Mouse (Mus musculus) embryonic facial prominence, embryonic 14.5 days (tissue): Measurements from ENCODE around the gene Bcl7b. TPM values are rescaled to one million over a fixed set of nuclear protein-coding genes. Genes with fewer than 3 reads are reported as not detected.

ENCODE experiments used
- ATAC-seq: fragments of 200-750 bp; cut with Nextera tagmentation; 2 replicates; pipeline ENCODE4 v1.8.0; 2017; ENCODE audit warnings: low read depth, moderate number of reproducible peaks, moderate TSS enrichment
- DNase-seq: peaks from one replicate; pipeline ENCODE4 v3.0.0-alpha.2; 2015; ENCODE audit warnings: low spot score
- H3K27ac ChIP-seq: fragments of 300-500 bp; sonication (generic); replicated peaks from 2 replicates; pipeline ENCODE4 v1.5.1; 2014; ENCODE audit warnings: low read depth, mild to moderate bottlenecking, low read length, moderate library complexity
- H3K27me3 ChIP-seq: fragments of 300-500 bp; sonication (generic); replicated peaks from 2 replicates; pipeline ENCODE4 v1.6.1; 2014; ENCODE audit warnings: low read length; ENCODE audit not compliant: control insufficient read depth, insufficient read depth
- H3K36me3 ChIP-seq: fragments of 300-500 bp; sonication (generic); 2 replicates; pipeline ENCODE4 v1.6.1; 2014; ENCODE audit warnings: low read length, mixed read lengths; ENCODE audit not compliant: control insufficient read depth, insufficient read depth
- H3K4me1 ChIP-seq: fragments of 300-500 bp; sonication (generic); 2 replicates; pipeline ENCODE4 v1.6.1; 2014; ENCODE audit warnings: antibody characterized with exemption, low read length; ENCODE audit not compliant: control insufficient read depth, insufficient read depth
- H3K4me2 ChIP-seq: fragments of 300-500 bp; sonication (generic); 2 replicates; pipeline ENCODE4 v1.6.1; 2014; ENCODE audit warnings: low read depth, mild to moderate bottlenecking, low read length, moderate library complexity, mixed read lengths
- H3K4me3 ChIP-seq: fragments of 300-500 bp; sonication (generic); 2 replicates; pipeline ENCODE4 v1.5.1; 2014; ENCODE audit warnings: low read depth, mild to moderate bottlenecking, low read length
- H3K9ac ChIP-seq: fragments of 300-500 bp; sonication (generic); 2 replicates; pipeline ENCODE4 v1.6.1; 2014; ENCODE audit warnings: low read depth, mild to moderate bottlenecking, low read length, moderate library complexity, mixed read lengths
- H3K9me3 ChIP-seq: fragments of 300-500 bp; sonication (generic); 2 replicates; pipeline ENCODE4 v1.6.1; 2016; ENCODE audit warnings: low read length; ENCODE audit not compliant: control insufficient read depth
- WGBS: fragments of 180-500 bp; shearing (Covaris S2); extraction: QIAGEN DNeasy Blood & Tissue Kit; methylation state at CpG from one replicate; pipeline ENCODE4 v1.1.7; 2014; 5-methylcytosine and 5-hydroxymethylcytosine counted together
- polyA plus RNA-seq: library from polyadenylated mRNA; unstranded; fragments of >200 nt; fragmentation: Nextera tagmentation; extraction: Ambion mirVana; gene quantifications from 2 replicates; pipeline ENCODE4 v1.2.1, GENCODE M21; 2014

Gene Bcl7b
- polyA plus RNA-seq, 1 experiment from 2014 or later, result 44.4 TPM

- Histone ChIP-seq H3K36me3 (peaks cover 90% of the 10 kb centered on the region), H3K27me3 (no peaks in the 10 kb centered on the region), H3K27ac (no peak overlapping the region), H3K9ac (no peak overlapping the region), H3K4me3 (no peak overlapping the region), H3K4me2 (no peak overlapping the region), H3K9me3 (no peaks in the 10 kb centered on the region), H3K4me1 (no peaks in the 10 kb centered on the region)
- no peak for DNase-seq
- no peak for ATAC-seq
- 75% methylated on average over 3 of the region's 3 CpGs for WGBS
These were observed 10.4 kb downstream of the Bcl7b start for GRCm38 (mm10) chr5:135178523-135178922.

- WGBS, result 87% methylated on average over 4 of the region's 4 CpGs
- Histone ChIP-seq H3K27me3 (no peaks in the 10 kb centered on the region), H3K9ac (no peak overlapping the region), H3K27ac (no peak overlapping the region), H3K4me3 (no peak overlapping the region), H3K9me3 (no peaks in the 10 kb centered on the region), H3K36me3 (peaks cover 85% of the 10 kb centered on the region), H3K4me2 (no peak overlapping the region), H3K4me1 (no peaks in the 10 kb centered on the region)
- no peak for ATAC-seq
- DNase-seq, result no peak
These were observed 10.9 kb downstream of the Bcl7b start for GRCm38 (mm10) chr5:135178996-135179395.

GRCm38 (mm10) chr5:135179616-135180015 is 11.5 kb downstream of the Bcl7b start:
- Histone ChIP-seq H3K4me1 (no peaks in the 10 kb centered on the region), H3K4me3 (no peak overlapping the region), H3K9ac (no peak overlapping the region), H3K27me3 (no peaks in the 10 kb centered on the region), H3K4me2 (no peak overlapping the region), H3K27ac (no peak overlapping the region), H3K9me3 (no peaks in the 10 kb centered on the region), H3K36me3 (peaks cover 80% of the 10 kb centered on the region)
- DNase-seq (no peak), ATAC-seq (no peak)
- WGBS, result 94% methylated on average over 5 of the region's 7 CpGs

- Histone ChIP-seq H3K4me1 (no peaks in the 10 kb centered on the region), H3K27me3 (no peaks in the 10 kb centered on the region), H3K4me3 (no peak overlapping the region), H3K9ac (no peak overlapping the region), H3K36me3 (peaks cover 69% of the 10 kb centered on the region), H3K4me2 (no peak overlapping the region), H3K9me3 (no peaks in the 10 kb centered on the region), H3K27ac (no peak overlapping the region)
- DNase-seq (no peak), ATAC-seq (no peak)
- 95% methylated on average over 8 of the region's 14 CpGs for WGBS
These were observed 12.7 kb downstream of the Bcl7b start for GRCm38 (mm10) chr5:135180796-135181195.

- Histone ChIP-seq H3K4me2 (no peak overlapping the region), H3K9ac (no peak overlapping the region), H3K36me3 (peaks cover 61% of the 10 kb centered on the region), H3K27me3 (no peaks in the 10 kb centered on the region), H3K9me3 (no peaks in the 10 kb centered on the region), H3K27ac (no peak overlapping the region), H3K4me1 (no peaks in the 10 kb centered on the region), H3K4me3 (no peak overlapping the region)
- ATAC-seq, result no peak
- 78% methylated on average over 6 of the region's 6 CpGs for WGBS
- no peak for DNase-seq
These were observed 13.7 kb downstream of the Bcl7b start for GRCm38 (mm10) chr5:135181776-135182175.

GRCm38 (mm10) chr5:135183131-135183861 is 15.2 kb downstream of the Bcl7b start:
- peak overlapping the region; percentile 36; the same call in 1 of the 2 replicates for H3K27ac ChIP-seq
- no peak overlapping the region for H3K4me2 ChIP-seq
- H3K9me3 ChIP-seq, result no peaks in the 10 kb centered on the region
- no peaks in the 10 kb centered on the region for H3K4me1 ChIP-seq
- H3K4me3 ChIP-seq, result no peak overlapping the region
- peaks cover 46% of the 10 kb centered on the region for H3K36me3 ChIP-seq
- DNase-seq (no peak), ATAC-seq (no peak)
- H3K9ac ChIP-seq, result no peak overlapping the region
- no peaks in the 10 kb centered on the region for H3K27me3 ChIP-seq
- WGBS, result 54% methylated on average over 8 of the region's 8 CpGs

GRCm38 (mm10) chr5:135185016-135185415 is 16.9 kb downstream of the Bcl7b start:
- no peak overlapping the region for H3K9ac ChIP-seq
- no peak overlapping the region for H3K4me2 ChIP-seq
- no peak overlapping the region for H3K27ac ChIP-seq
- ATAC-seq (no peak), DNase-seq (no peak)
- H3K36me3 ChIP-seq, result peaks cover 44% of the 10 kb centered on the region
- peaks cover 14% of the 10 kb centered on the region for H3K4me1 ChIP-seq
- no peaks in the 10 kb centered on the region for H3K27me3 ChIP-seq
- H3K9me3 ChIP-seq, result no peaks in the 10 kb centered on the region
- no peak overlapping the region for H3K4me3 ChIP-seq
- WGBS, result 100% methylated on average over 3 of the region's 3 CpGs

- Histone ChIP-seq H3K36me3 (peaks cover 43% of the 10 kb centered on the region), H3K4me3 (no peak overlapping the region), H3K4me2 (no peak overlapping the region), H3K4me1 (peaks cover 17% of the 10 kb centered on the region), H3K27ac (no peak overlapping the region), H3K9me3 (no peaks in the 10 kb centered on the region), H3K9ac (no peak overlapping the region), H3K27me3 (no peaks in the 10 kb centered on the region)
- ATAC-seq, result no peak
- no peak for DNase-seq
- WGBS, result 39% methylated on average over 3 of the region's 3 CpGs
These were observed 17.5 kb downstream of the Bcl7b start for GRCm38 (mm10) chr5:135185596-135185995.

GRCm38 (mm10) chr5:135186231-135186620 is 18.1 kb downstream of the Bcl7b start:
- Histone ChIP-seq H3K36me3 (peaks cover 38% of the 10 kb centered on the region), H3K27me3 (no peaks in the 10 kb centered on the region), H3K9me3 (no peaks in the 10 kb centered on the region), H3K4me1 (peaks cover 17% of the 10 kb centered on the region), H3K4me3 (peak overlapping the region; percentile 99), H3K4me2 (peak overlapping the region; percentile 80), H3K27ac (peak overlapping the region; percentile 96), H3K9ac (peak overlapping the region; percentile 96)
- ATAC-seq (no peak), DNase-seq (peak; percentile 12)
- WGBS, result 21% methylated on average over 10 of the region's 10 CpGs
